Mouse (Mus musculus) bone marrow, adult 2 months (tissue): ENCODE results near the gene Zfp326.

Experiments
- CTCF ChIP-seq: fragments of 200-500 bp; IDR thresholded peaks from 2 replicates; pipeline ENCODE4 v1.5.1; 2011; ENCODE audit warnings: low read length, control low read depth; ENCODE audit not compliant: control insufficient read depth, insufficient read depth
- POLR2A ChIP-seq: fragments of 200-500 bp; IDR thresholded peaks from 2 replicates; pipeline ENCODE4 v1.6.1; 2011; ENCODE audit warnings: low read depth, mild to moderate bottlenecking, control low read depth, low read length, borderline replicate concordance; ENCODE audit not compliant: control insufficient read depth

DNA sequence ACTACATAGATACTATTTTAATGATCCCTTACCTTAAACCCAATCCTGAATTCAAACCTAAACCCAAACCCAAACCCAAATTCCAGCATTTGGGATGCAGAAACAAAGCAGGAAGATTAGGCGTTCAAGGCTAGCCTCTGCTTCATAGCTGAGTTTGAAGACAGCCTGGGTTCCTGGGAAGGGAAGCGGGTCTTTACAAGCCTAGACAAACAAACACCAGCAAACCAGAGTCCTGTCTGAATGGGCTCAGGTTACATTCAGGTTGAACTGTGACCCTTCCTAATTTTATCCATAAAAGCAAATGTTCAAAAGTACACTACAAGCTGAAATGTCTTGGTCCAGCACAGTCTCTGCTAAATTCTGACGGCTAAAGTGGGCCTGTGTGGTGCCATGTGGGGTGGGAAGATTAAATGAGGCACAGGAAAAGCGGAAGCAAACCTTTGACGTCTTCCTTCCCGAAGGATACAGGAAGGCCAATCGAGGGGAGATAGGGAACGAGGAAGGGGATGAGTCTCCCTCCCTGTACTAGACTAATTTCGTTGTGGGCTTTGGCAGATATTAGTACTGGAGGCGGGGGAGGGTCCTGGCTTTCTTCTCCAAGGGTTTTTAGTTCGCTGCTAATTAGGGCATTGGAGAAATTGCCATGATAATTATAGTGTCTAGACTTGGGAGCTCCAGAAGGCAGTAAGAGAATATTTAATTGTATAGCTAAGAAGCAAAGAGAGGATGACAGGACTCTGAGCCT, 16.5 kb upstream of the Zfp326 start:
- no peak for TF ChIP-seq POLR2A
- TF ChIP-seq CTCF: no peak
